In genomic region chr9:6182307-6182923, GRCm38 (mm10) we compare ENCODE assay signal across 16 mouse cellular contexts. TPM values are rescaled to one million over a fixed set of nuclear protein-coding genes. Genes with fewer than 3 reads are reported as not detected.
"Had no signal": no experiment of that assay in that cellular context is flagged by ENCODE, and none has a peak within 500 bp of the region (broad histone marks: within the 10 kb centered on the region; RNA-seq: fewer than 3 reads in every experiment).

No protein-coding gene starts in this region.

- H3K4me1 ChIP-seq: megakaryocyte, embryonic 14.5 days had no signal

- H3K9ac ChIP-seq: lung, embryonic 14.5 days had no signal

- H3K27me3 ChIP-seq: megakaryocyte, embryonic 14.5 days had no signal

- H3K4me3 ChIP-seq: layer of hippocampus, adult 2 months; left cerebral cortex, adult 2 months; megakaryocyte, embryonic 14.5 days had no signal

- H3K4me2 ChIP-seq: lung, embryonic 14.5 days; midbrain, embryonic 11.5 days had no signal

- H3K27ac ChIP-seq: kidney, postnatal 0 days; layer of hippocampus, adult 2 months; left cerebral cortex, adult 2 months; macrophage had no signal

- H3K9me3 ChIP-seq: megakaryocyte, embryonic 14.5 days had no signal

- ATAC-seq: intestine, postnatal 0 days; lung, postnatal 0 days had no signal

- DNase-seq: kidney, adult 2 months; kidney, postnatal 25 days; layer of hippocampus, adult 9-11 months; layer of hippocampus, postnatal 36 days; lung, embryonic 14.5 days; midbrain, embryonic 14.5 days; thymus, adult 18-20 months; thymus, postnatal 36 days had no signal

RNA-seq across cellular contexts. Expression of gene Pdgfd, which starts 14.0 kb away (rescaled TPM):
- polyA plus RNA-seq: macrophage had no signal
